Mouse (Mus musculus) Muller cell, postnatal 12 days (primary cell): ENCODE data around the gene Nfasc.

Source experiments
- DNase-seq: peaks from one replicate; pipeline ENCODE4 v3.0.0-alpha.2; 2015; ENCODE audit errors: inconsistent ontology term

Gene Nfasc

GRCm38 (mm10) chr1:132650680-132651079 lies 90.9 kb downstream of the Nfasc start:
- no peak for DNase-seq

GRCm38 (mm10) chr1:132647958-132648357 lies 93.6 kb downstream of the Nfasc start:
- no peak for DNase-seq

DNA sequence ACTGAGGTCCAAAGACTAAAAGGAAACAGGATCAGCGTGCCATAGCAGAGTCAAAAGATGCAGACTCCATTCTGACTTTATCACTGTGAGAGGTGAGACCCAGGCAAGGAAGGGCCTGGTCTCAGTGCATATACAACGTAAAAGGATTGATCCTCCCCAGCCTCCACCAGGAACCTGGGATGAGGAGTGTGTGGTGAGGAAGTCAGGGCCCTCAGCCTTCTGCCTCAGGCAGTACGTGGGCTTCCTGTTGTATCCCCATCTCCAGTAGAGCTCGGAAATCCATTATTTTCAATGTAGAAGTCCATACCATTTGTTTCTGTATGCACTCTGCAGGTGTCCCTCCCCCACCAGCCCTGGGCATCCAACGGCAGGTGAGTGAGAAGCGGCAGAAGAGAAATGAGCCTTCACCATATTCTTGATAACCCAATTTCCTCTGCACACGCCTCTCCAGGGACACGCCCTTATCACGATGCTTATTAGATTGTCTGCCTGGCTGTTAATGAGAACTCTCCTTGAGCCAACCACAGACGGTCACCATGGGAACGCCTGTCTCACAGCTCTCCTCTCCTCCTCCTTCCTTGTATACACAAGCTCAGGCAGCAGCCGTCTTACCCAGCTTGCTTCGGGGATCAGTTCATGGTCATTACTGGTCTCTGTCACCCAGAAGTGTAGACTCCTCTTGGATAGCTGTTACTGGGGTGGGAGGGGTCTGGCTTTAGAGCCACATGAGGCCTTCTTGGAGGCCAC lies 100.4 kb downstream of the Nfasc start:
- DNase-seq, result no peak

GRCm38 (mm10) chr1:132640256-132640655 lies 101.3 kb downstream of the Nfasc start:
- no peak for DNase-seq

DNA sequence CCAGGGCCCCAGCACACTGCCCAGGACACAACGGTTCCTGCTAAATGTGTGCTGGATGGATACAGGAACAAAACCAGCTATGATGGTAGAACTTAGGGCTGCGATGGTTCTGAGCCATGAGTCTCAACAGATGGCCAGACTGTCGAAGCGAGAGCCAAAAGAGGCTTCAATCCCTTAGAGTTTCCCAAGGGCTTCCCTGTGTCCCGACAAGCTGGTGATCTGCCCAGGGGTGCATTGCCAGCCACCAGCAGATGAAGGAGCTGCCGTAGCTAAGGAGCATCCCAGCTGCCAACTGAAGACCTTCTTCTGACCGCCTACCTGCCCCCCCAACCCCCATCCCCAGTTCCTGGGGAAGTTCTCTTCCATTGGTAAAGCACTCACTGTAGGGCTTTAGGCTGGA lies 104.3 kb downstream of the Nfasc start:
- no peak for DNase-seq

- DNase-seq, result no peak
Observed at GRCm38 (mm10) chr1:132629611-132630370, 111.8 kb downstream of the Nfasc start.

GRCm38 (mm10) chr1:132628599-132628998 lies 113.0 kb downstream of the Nfasc start:
- DNase-seq, result no peak

- no peak for DNase-seq
Observed at GRCm38 (mm10) chr1:132628183-132628582, 113.4 kb downstream of the Nfasc start.

GRCm38 (mm10) chr1:132626125-132626756 lies 115.4 kb downstream of the Nfasc start:
- peak; percentile 15 for DNase-seq

- DNase-seq, result no peak
Observed at GRCm38 (mm10) chr1:132625034-132625433, 116.6 kb downstream of the Nfasc start.

DNA sequence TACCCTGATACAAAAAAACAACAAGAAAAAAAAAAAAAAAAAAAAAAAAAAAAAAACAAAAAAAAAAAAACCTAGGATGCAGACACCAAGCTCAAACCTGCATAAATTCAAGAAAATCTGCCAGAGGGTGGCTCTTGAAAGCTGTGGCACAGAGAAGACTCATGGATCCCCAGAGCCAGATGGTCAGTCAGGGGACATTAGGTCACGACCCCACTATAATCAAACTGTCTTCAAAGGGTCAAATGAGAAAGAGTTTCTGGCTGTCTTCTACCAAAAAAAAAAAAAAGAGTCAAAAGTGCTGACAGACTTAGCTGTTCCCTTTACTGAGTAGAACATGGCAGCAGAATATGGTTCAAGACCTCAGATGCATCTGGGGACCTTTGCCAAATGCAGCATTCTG lies 117.1 kb downstream of the Nfasc start:
- no peak for DNase-seq

DNA sequence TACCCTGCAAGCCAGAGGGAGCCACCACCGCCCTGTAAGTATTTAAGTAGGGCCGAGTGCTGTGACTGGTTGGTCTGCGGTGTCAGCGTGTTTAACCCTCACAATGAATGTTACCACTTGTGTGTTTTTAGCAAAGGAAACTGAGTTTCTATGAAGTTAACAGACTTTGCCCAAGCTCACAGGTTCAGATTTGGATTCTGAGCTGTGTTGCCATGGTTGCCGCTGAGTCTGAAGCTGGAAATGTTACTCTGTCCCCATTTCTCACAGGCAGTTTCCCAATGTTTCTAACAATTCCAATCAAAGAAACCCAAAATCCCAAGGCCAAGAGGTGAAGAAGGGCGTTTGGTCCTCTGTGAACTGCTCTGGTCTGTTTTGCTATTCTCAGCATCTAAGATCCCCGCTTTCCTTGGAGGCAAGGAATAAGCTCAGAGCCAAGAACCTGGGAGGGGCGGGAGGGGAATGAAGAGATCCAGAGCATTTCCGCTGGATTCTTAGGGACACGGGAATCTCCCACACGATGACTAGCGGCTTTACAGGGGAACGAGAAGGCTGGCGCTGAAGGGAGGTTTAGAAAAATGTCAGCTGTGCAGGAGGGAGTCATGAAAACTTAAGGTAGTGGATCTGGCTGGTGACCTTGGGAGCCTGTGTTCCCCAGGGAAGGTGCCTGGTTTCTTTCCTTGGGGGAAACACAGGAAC lies 117.8 kb downstream of the Nfasc start:
- DNase-seq, result no peak

- peak; percentile 56 for DNase-seq
Observed at GRCm38 (mm10) chr1:132612066-132612465, 129.5 kb downstream of the Nfasc start.

DNA sequence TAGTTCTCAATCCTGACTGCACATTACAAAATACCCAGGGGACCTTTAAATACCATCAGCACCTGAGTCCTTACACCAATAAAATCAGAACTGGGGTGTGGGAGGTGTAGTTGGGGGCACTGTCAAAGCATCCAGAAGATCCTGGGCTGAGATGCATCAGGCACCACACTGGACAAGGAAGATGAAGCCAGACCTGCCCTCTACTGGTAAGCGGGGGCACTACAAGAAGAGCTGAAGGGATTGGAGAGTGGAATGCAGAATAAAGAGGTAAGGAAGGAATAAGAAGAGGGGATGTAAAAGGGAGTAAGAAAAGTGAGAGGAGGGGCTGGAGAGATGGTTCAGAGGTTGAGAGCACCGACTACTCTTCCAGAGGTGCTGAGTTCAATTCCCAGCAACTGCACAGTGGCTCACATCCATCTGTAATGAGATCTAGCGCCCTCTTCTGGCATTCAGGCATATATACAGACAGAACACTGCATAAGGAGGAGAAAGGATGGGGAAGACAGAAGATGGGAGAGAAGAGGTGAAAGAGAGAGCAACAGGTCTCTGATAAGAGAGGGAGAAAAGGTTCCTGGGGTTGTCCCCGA lies 132.5 kb downstream of the Nfasc start:
- DNase-seq, result peak; percentile 19

DNA sequence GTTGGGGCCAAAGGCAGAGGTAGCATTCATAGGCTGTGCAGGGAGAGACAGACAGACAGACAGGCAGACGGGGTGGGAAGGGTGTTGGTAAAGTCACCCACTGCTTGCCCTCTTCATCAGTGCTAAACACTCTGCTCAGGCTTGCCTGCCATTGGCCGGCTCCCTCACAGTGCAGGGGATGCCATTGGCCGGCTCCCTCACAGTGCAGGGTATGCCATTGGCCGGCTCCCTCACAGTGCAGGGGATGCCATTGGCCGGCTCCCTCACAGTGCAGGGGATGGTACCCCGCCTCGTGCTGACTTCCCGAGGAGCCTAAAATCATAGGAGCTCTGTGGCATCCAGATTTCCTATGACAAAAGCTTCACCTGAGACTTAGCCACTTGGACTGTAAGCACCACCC lies 139.4 kb downstream of the Nfasc start:
- DNase-seq, result no peak

GRCm38 (mm10) chr1:132598024-132598423 lies 143.6 kb downstream of the Nfasc start:
- DNase-seq, result no peak

- peak; percentile 64 for DNase-seq
Observed at GRCm38 (mm10) chr1:132595741-132596140, 145.9 kb downstream of the Nfasc start.

DNA sequence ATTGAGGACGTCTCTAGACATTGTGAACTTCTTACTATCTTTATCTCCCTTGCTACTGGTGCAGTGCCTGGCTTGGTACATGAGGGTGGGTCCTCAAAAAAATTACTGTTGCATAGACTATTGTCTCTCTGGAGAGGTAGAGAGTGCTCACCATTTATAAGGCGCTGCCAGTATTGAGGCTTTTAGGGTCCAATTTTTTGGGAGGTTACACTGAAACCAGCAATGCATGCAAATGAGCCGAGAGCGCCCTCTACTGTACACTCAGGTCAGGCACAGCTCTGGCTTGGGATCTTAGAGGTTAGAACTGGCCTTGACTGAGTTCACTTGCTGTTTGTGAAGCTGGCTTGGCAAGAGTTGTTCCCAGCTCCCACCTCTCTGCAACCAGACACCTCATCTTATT lies 147.0 kb downstream of the Nfasc start:
- DNase-seq, result peak; percentile 62

DNA sequence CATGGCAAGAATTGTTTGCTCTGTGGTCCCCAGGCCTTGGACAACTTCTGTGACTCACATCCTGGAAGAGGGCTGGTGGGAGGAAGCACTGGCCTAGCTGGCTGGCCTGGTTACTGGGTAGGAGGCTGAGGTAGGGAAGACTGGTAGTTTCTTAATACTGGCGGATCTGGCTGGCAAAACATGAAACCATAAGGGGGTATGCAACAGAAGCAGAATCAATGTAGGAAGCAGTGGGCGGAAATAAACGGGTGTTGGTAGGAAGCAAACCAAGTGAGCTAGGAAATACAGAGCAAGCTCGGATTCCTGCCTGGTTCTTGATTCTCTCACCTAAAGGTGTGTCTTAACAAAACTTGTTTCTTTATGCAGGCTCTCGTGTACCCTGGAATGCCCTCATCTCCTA lies 149.5 kb downstream of the Nfasc start:
- no peak for DNase-seq

- DNase-seq, result no peak
Observed at GRCm38 (mm10) chr1:132591399-132591930, 150.1 kb downstream of the Nfasc start.

- DNase-seq, result no peak
Observed at GRCm38 (mm10) chr1:132586679-132587201, 154.9 kb downstream of the Nfasc start.
